Mouse (Mus musculus) ES-E14 (cell line): ENCODE measurements around the gene Tsc22d1.

Experiments used
- CHD2 ChIP-seq: IDR thresholded peaks from 2 replicates; pipeline ENCODE4 v1.6.1; 2014; ENCODE audit warnings: mild to moderate bottlenecking, low read depth, low read length, inconsistent platforms
- HCFC1 ChIP-seq: IDR thresholded peaks from 2 replicates; pipeline ENCODE4 v1.6.1; 2012; ENCODE audit warnings: low read length, inconsistent platforms, borderline replicate concordance; ENCODE audit not compliant: insufficient read depth
- MAFK ChIP-seq: IDR thresholded peaks from 2 replicates; pipeline ENCODE4 v1.6.1; 2014; ENCODE audit warnings: mild to moderate bottlenecking, low read depth, low read length, inconsistent platforms; ENCODE audit not compliant: insufficient read depth
- ZC3H11A ChIP-seq: IDR thresholded peaks from 2 replicates; pipeline ENCODE4 v1.6.1; 2012; ENCODE audit warnings: low read depth, mild to moderate bottlenecking, inconsistent platforms, low read length, borderline replicate concordance
- ZNF384 ChIP-seq: IDR thresholded peaks from 2 replicates; pipeline ENCODE4 v1.6.1; 2012; ENCODE audit warnings: low read depth, low read length, inconsistent platforms

DNA sequence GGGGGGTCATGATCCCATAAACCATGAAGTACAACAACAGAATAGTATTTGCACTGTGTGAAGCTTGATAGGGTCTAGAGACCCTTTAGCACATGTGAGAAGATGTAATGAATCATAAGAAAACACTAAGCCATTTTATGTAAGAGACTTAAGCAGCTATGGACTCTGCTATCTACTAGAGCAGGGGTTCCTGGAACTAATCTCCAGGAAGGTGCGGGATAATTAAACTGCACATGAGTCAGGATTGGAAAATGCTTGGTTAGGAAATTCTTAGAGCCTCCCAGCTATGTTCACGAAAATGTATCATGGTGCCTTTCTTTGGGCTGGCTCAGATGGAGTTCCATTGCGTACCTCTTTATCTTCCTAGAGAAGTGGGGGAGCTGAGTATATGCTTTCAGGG, 106.5 kb downstream of the Tsc22d1 start:
- TF ChIP-seq ZC3H11A = no peak
- TF ChIP-seq MAFK = no peak
- no peak for TF ChIP-seq CHD2
- no peak for TF ChIP-seq ZNF384
- TF ChIP-seq HCFC1 = no peak
